Mouse (Mus musculus) stomach, postnatal 0 days (tissue): Measurements from ENCODE around the gene Psmd7. TPM values are rescaled to one million over a fixed set of nuclear protein-coding genes. Genes with fewer than 3 reads are reported as not detected.

ENCODE experiments used
- ATAC-seq: fragments of 200-750 bp; cut with Nextera tagmentation; 2 replicates; pipeline ENCODE4 v1.8.0; 2017; ENCODE audit not compliant: low FRiP score, low TSS enrichment
- DNase-seq: peaks from one replicate; pipeline ENCODE4 v3.0.0-alpha.2; 2016; ENCODE audit warnings: low spot score
- H3K27ac ChIP-seq: fragments of 300-500 bp; sonication (generic); replicated peaks from 2 replicates; pipeline ENCODE4 v1.5.1; 2014; ENCODE audit warnings: mild to moderate bottlenecking, control low read depth
- H3K27me3 ChIP-seq: fragments of 300-500 bp; sonication (generic); 2 replicates; pipeline ENCODE4 v1.6.1; 2014; ENCODE audit warnings: low read length; ENCODE audit not compliant: control insufficient read depth, insufficient read depth
- H3K36me3 ChIP-seq: fragments of 300-500 bp; sonication (generic); 2 replicates; pipeline ENCODE4 v1.6.1; 2014; ENCODE audit warnings: low read length, mixed read lengths; ENCODE audit not compliant: control insufficient read depth, insufficient read depth
- H3K4me1 ChIP-seq: fragments of 300-500 bp; sonication (generic); replicated peaks from 2 replicates; pipeline ENCODE4 v1.6.1; 2014; ENCODE audit warnings: antibody characterized with exemption; ENCODE audit not compliant: control insufficient read depth, insufficient read depth
- H3K4me2 ChIP-seq: fragments of 300-500 bp; sonication (generic); replicated peaks from 2 replicates; pipeline ENCODE4 v1.6.1; 2014; ENCODE audit warnings: low read depth, mild to moderate bottlenecking, control low read depth, moderate library complexity
- H3K4me3 ChIP-seq: fragments of 300-500 bp; sonication (generic); 2 replicates; pipeline ENCODE4 v1.5.1; 2014; ENCODE audit warnings: low read depth, low read length, control low read depth
- H3K9ac ChIP-seq: fragments of 300-500 bp; sonication (generic); 2 replicates; pipeline ENCODE4 v1.6.1; 2014; ENCODE audit warnings: mild to moderate bottlenecking, low read length, control low read depth, mixed read lengths
- H3K9me3 ChIP-seq: fragments of 300-500 bp; sonication (generic); 2 replicates; pipeline ENCODE4 v1.6.1; 2016; ENCODE audit warnings: low read length; ENCODE audit not compliant: control insufficient read depth
- CTCF ChIP-seq: IDR thresholded peaks from 2 replicates; pipeline ENCODE4 v1.5.1; 2016; ENCODE audit warnings: antibody characterized with exemption, low read depth, mild to moderate bottlenecking, moderate library complexity
- EP300 ChIP-seq: optimal IDR thresholded peaks from 2 replicates; pipeline ENCODE3; 2016; ENCODE audit warnings: antibody characterized with exemption
- WGBS: fragments of 180-500 bp; shearing (Covaris S2); extraction: QIAGEN DNeasy Blood & Tissue Kit; methylation state at CpG from one replicate; pipeline ENCODE4 v1.1.7; 2014; 5-methylcytosine and 5-hydroxymethylcytosine counted together
- polyA plus RNA-seq: library from polyadenylated mRNA; unstranded; fragments of >200 nt; fragmentation: Nextera tagmentation; extraction: Ambion mirVana; gene quantifications from 2 replicates; pipeline ENCODE4 v1.2.1, GENCODE M21; 2015

Psmd7 gene
- polyA plus RNA-seq, 1 experiment from 2014 or later, result 186 TPM

GRCm38 (mm10) chr8:107560820-107561536, 27.3 kb downstream of the Psmd7 start:
- H3K27ac ChIP-seq, result no peak overlapping the region
- H3K4me3 ChIP-seq, result no peak overlapping the region
- DNase-seq, result no peak
- no peaks in the 10 kb centered on the region for H3K36me3 ChIP-seq
- no peaks in the 10 kb centered on the region for H3K27me3 ChIP-seq
- no peaks in the 10 kb centered on the region for H3K9me3 ChIP-seq
- peak overlapping the region; percentile 29; the same call in 1 of the 2 replicates for H3K4me2 ChIP-seq
- no peaks in the 10 kb centered on the region for H3K4me1 ChIP-seq
- WGBS, result 49% methylated on average over 16 of the region's 16 CpGs
- no peak overlapping the region; the same call in 1 of the 2 replicates for H3K9ac ChIP-seq
- TF ChIP-seq EP300 (no peak), CTCF (no peak)
- no peak for ATAC-seq

- Histone ChIP-seq H3K9me3 (no peaks in the 10 kb centered on the region), H3K4me2 (no peak overlapping the region), H3K4me3 (no peak overlapping the region), H3K4me1 (no peaks in the 10 kb centered on the region), H3K36me3 (no peaks in the 10 kb centered on the region), H3K27ac (no peak overlapping the region), H3K9ac (no peak overlapping the region), H3K27me3 (no peaks in the 10 kb centered on the region)
- 34% methylated on average over 12 of the region's 12 CpGs for WGBS
- TF ChIP-seq EP300 (no peak), CTCF (no peak)
- no peak for DNase-seq
- ATAC-seq, result peak; percentile 31; the same call in 1 of the 2 replicates
Measured at GRCm38 (mm10) chr8:107556511-107556936, 31.7 kb downstream of the Psmd7 start.

- no peak for TF ChIP-seq CTCF
- no peak for TF ChIP-seq EP300
- ATAC-seq (no peak), DNase-seq (no peak)
- Histone ChIP-seq H3K4me3 (no peak overlapping the region), H3K9ac (no peak overlapping the region), H3K27me3 (no peaks in the 10 kb centered on the region), H3K36me3 (no peaks in the 10 kb centered on the region), H3K9me3 (no peaks in the 10 kb centered on the region), H3K4me1 (no peaks in the 10 kb centered on the region), H3K4me2 (no peak overlapping the region), H3K27ac (no peak overlapping the region)
- 83% methylated on average over 10 of the region's 10 CpGs for WGBS
Measured at GRCm38 (mm10) chr8:107555231-107555630, 33.0 kb downstream of the Psmd7 start.

GRCm38 (mm10) chr8:107552234-107552633, 36.0 kb downstream of the Psmd7 start:
- 55% methylated on average over 6 of the region's 6 CpGs for WGBS
- no peak for ATAC-seq
- no peak for TF ChIP-seq EP300
- no peak for TF ChIP-seq CTCF
- Histone ChIP-seq H3K4me2 (no peak overlapping the region), H3K9me3 (no peaks in the 10 kb centered on the region), H3K27ac (no peak overlapping the region), H3K4me3 (no peak overlapping the region), H3K4me1 (no peaks in the 10 kb centered on the region), H3K27me3 (no peaks in the 10 kb centered on the region), H3K36me3 (no peaks in the 10 kb centered on the region; the same call in 1 of the 2 replicates), H3K9ac (no peak overlapping the region)
- DNase-seq, result no peak

- H3K9me3 ChIP-seq, result no peaks in the 10 kb centered on the region
- ATAC-seq, result no peak
- no peak overlapping the region for H3K4me3 ChIP-seq
- no peak overlapping the region for H3K9ac ChIP-seq
- no peak for DNase-seq
- H3K27ac ChIP-seq, result no peak overlapping the region
- H3K4me2 ChIP-seq, result no peak overlapping the region
- 73% methylated on average over 8 of the region's 8 CpGs for WGBS
- no peaks in the 10 kb centered on the region for H3K4me1 ChIP-seq
- H3K36me3 ChIP-seq, result peaks cover 5% of the 10 kb centered on the region; the same call in 1 of the 2 replicates
- TF ChIP-seq CTCF (no peak), EP300 (no peak)
- H3K27me3 ChIP-seq, result no peaks in the 10 kb centered on the region
Measured at GRCm38 (mm10) chr8:107546817-107547216, 41.4 kb downstream of the Psmd7 start.

GRCm38 (mm10) chr8:107546154-107546553, 42.1 kb downstream of the Psmd7 start:
- H3K27ac ChIP-seq, result no peak overlapping the region
- peaks cover 5% of the 10 kb centered on the region; the same call in 1 of the 2 replicates for H3K36me3 ChIP-seq
- no peak overlapping the region for H3K9ac ChIP-seq
- no peak overlapping the region for H3K4me3 ChIP-seq
- ATAC-seq (no peak), DNase-seq (no peak)
- no peaks in the 10 kb centered on the region for H3K9me3 ChIP-seq
- H3K4me1 ChIP-seq, result no peaks in the 10 kb centered on the region
- 87% methylated on average over 4 of the region's 4 CpGs for WGBS
- TF ChIP-seq CTCF (no peak), EP300 (no peak)
- no peaks in the 10 kb centered on the region for H3K27me3 ChIP-seq
- no peak overlapping the region for H3K4me2 ChIP-seq
